Mouse (Mus musculus) MEL (cell line): ENCODE data around the gene Selplg.

ENCODE experiments used
- CHD1 ChIP-seq: IDR thresholded peaks from 2 replicates; pipeline ENCODE4 v1.6.1; 2012; ENCODE audit warnings: low read depth, mild to moderate bottlenecking, inconsistent platforms, low read length, improper control_type of control experiment
- CTCF ChIP-seq, 3 experiments: IDR thresholded peaks in 2 of 3; conservative IDR thresholded peaks in 1 of 3; 2 replicates each; pipeline ENCODE4 v1.5.1; 2011 to 2012; ENCODE audit warnings: low read length in 3 of 3, low read depth in 2 of 3, mild to moderate bottlenecking in 2 of 3, improper control_type of control experiment in 1 of 3, inconsistent platforms in 1 of 3, mixed read lengths in 1 of 3, moderate library complexity in 1 of 3; ENCODE audit not compliant: control insufficient read depth in 1 of 3, insufficient read depth in 1 of 3, poor library complexity in 1 of 3, severe bottlenecking in 1 of 3
- ELF1 ChIP-seq: IDR thresholded peaks from 2 replicates; pipeline ENCODE4 v1.6.1; 2014; ENCODE audit warnings: low read depth, mild to moderate bottlenecking, inconsistent platforms, low read length, improper control_type of control experiment, moderate library complexity
- EP300 ChIP-seq, 2 experiments: IDR thresholded peaks; 2 replicates each; pipeline ENCODE4 v1.6.1; 2011; ENCODE audit warnings: improper control_type of control experiment in 2 of 2, low read length in 2 of 2, low read depth in 1 of 2, mild to moderate bottlenecking in 1 of 2
- ETS1 ChIP-seq: IDR thresholded peaks from 2 replicates; pipeline ENCODE4 v1.6.1; 2012; ENCODE audit warnings: low read depth, mild to moderate bottlenecking, inconsistent platforms, low read length, improper control_type of control experiment, moderate library complexity
- GABPA ChIP-seq: IDR thresholded peaks from 2 replicates; pipeline ENCODE4 v1.6.1; 2012; ENCODE audit warnings: low read depth, mild to moderate bottlenecking, inconsistent platforms, low read length, improper control_type of control experiment, moderate library complexity
- GATA1 ChIP-seq: IDR thresholded peaks from 2 replicates; pipeline ENCODE4 v1.6.1; 2011; ENCODE audit warnings: low read depth, low read length, improper control_type of control experiment
- HCFC1 ChIP-seq: IDR thresholded peaks from 2 replicates; pipeline ENCODE4 v1.6.1; 2012; ENCODE audit warnings: low read depth, mild to moderate bottlenecking, inconsistent platforms, low read length, improper control_type of control experiment, moderate library complexity
- MXI1 ChIP-seq: IDR thresholded peaks from 2 replicates; pipeline ENCODE4 v1.6.1; 2011; ENCODE audit warnings: mild to moderate bottlenecking, low read depth, low read length, improper control_type of control experiment
- NELFE ChIP-seq: IDR thresholded peaks from 2 replicates; pipeline ENCODE4 v1.6.1; 2011; ENCODE audit warnings: low read depth, low read length, improper control_type of control experiment
- POLR2A ChIP-seq, 2 experiments: IDR thresholded peaks; 2 replicates each; pipeline ENCODE4 v1.6.1; 2011 to 2012; ENCODE audit warnings: low read length in 2 of 2, mild to moderate bottlenecking in 2 of 2, control low read depth in 1 of 2, improper control_type of control experiment in 1 of 2, low read depth in 1 of 2, moderate library complexity in 1 of 2; ENCODE audit not compliant: control insufficient read depth in 1 of 2, insufficient read depth in 1 of 2, poor library complexity in 1 of 2
- TCF12 ChIP-seq: IDR thresholded peaks from 2 replicates; pipeline ENCODE4 v1.6.1; 2014; ENCODE audit warnings: low read depth, mild to moderate bottlenecking, inconsistent platforms, low read length, improper control_type of control experiment, moderate library complexity

DNA sequence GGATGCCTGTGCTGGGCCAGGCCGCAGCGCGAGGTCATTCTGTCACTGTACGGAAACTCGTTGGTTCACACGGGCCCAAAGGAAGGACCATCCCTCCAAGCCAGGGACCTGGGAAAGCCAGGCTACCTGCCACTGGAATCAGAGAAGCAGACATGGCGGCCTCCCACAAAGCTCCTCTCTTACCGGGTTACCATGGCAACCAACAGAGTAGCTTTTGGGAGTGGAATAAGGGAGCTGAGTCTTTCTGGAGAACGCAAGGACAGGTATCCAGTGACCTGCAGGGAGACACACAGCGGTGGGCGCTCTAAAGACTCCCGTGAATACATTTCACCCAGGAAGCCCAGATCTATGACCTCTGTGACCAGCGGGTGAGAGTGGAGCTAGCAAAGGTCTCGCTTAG is 13.9 kb downstream of the Selplg start:
- no peak for TF ChIP-seq CTCF (IDR thresholded peaks at IDR 0.05 in 2 of 3, conservative IDR thresholded peaks at IDR 0.05 in 1 of 3; ENCODE audit: control insufficient read depth in 1 of 3, insufficient read depth in 1 of 3, low read depth in 2 of 3, low read length in 3 of 3, poor library complexity in 1 of 3, severe bottlenecking in 1 of 3)
- TF ChIP-seq ETS1 = no peak
- TF ChIP-seq EP300 (IDR thresholded peaks at IDR 0.05; ENCODE audit: low read depth in 1 of 2, low read length in 2 of 2) = no peak
- no peak for TF ChIP-seq POLR2A (IDR thresholded peaks at IDR 0.05; ENCODE audit: control insufficient read depth in 1 of 2, insufficient read depth in 1 of 2, low read depth in 1 of 2, low read length in 2 of 2, poor library complexity in 1 of 2)
- TF ChIP-seq NELFE = no peak
- TF ChIP-seq TCF12 = no peak
- no peak for TF ChIP-seq GATA1
- no peak for TF ChIP-seq MXI1
- TF ChIP-seq GABPA = no peak
- TF ChIP-seq CHD1 = no peak
- no peak for TF ChIP-seq ELF1
- TF ChIP-seq HCFC1 = no peak
